Mouse (Mus musculus): ENCODE measurements around the gene Entpd2. TPM values are rescaled to one million over a fixed set of nuclear protein-coding genes. Genes with fewer than 3 reads are reported as not detected.

The Entpd2 gene
- 21.4 and 46.8 TPM in 2 replicates for polyA plus RNA-seq (2021; fragmentation: Nextera tagmentation)
- long read RNA-seq, experiment 1, transcript Entpd2-201 (9 exons, 1,935 nt) = major isoform, 43 of 48 reads
- long read RNA-seq, experiment 1, partial matches to known transcripts = 1 of 48 reads
- long read RNA-seq, experiment 1, other reads (novel, unspliced or antisense) = 4 of 48 reads
- long read RNA-seq, experiment 2, transcript Entpd2-201 (9 exons, 1,935 nt) = major isoform, 90 of 108 reads
- long read RNA-seq, experiment 2, partial matches to known transcripts = 5 of 108 reads
- long read RNA-seq, experiment 2, other reads (novel, unspliced or antisense) = 11 of 108 reads

DNA sequence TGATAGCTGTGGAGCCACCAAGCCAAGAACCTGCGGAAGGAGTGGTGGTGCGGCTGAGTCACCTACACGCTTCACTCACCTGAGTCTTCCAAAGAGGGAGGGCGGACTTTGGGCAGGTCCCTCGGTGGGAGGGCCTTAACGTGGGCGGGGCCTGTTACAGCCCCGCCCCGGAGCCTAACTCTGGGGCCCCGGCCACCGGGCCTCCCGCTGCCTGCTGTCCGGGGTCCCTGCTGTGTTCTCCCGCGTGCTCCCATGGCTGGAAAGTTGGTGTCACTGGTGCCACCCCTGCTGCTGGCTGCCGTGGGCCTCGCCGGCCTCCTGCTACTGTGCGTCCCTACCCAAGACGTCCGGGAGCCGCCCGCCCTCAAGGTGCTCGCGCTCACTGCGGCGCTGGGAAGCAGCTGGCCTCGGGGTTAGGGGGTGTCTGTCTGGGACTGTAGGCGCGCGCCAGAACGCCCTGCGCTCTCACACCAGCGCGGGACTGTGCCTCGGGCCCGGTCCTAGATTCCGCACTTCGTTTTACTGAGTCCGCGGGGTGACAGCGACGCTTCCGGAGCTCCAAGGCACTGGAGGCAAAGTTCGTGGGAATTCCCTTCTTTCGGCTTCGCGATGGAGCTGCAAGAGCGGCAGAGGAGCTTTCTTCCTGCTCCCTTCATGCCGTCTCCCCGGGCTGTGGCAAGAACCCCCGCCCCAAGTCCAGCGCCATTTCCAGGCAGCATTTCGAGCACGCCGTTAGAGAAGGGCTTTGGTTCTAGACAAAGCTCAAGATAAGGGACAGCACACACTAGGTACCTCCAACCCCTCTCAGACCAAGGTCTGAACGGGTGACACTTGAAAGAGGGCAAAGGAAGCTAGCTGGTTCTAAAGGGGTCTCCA, at the start of gene Entpd2:
Gene Entpd2 (plus strand): TSS at position 154 of the 876 bp plus-strand sequence.

DNA sequence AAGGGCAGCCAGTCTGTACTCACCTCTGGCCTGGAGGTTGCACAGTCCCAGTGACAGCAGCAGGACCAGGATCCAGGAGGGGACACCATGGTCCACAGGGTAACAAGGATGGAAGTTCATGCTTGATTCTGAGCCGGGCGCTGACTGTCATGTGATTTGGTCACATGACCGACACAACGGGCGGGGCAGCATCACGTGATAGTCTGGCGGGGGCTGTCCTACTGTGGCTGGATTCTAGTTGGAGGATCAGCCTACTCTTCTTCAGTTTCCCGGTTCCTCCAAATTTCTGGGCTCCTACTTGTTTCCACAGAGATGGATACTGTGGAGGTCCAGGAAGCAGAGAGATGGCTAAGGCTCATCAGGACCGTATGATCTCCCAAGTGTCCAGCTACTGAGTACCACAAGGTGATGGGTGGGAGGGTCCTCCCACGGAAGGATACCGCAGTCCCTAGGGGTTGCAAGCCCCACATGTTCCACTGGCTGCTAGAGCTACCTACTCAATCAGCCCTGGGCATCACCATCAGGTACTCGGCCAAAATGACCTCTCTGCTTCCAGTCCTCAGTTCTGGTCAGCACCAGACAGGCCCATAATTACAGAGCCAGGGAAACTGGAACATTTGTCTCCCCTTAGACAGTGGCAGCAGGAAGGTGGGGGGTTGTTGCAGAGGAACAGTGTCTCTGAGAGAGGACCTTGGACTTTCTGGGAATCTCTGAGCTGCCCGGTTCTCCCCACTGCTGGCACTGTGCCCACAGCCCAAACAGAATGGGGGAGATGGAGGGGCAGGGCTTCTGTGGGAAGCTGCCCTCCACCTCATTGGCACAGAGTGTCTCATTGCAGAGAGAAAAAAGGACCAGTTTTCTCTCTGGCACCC, 39.2 kb upstream of the Entpd2 start, which contains the start of gene Dpp7:
Gene Dpp7 (minus strand): TSS at position 152 of the 872 bp plus-strand sequence.

GRCm38 (mm10) chr2:25365091-25365761, 30.4 kb upstream of the Entpd2 start, which contains the start of gene Uap1l1:
Gene Uap1l1 (minus strand): TSS chr2:25365682.

DNA sequence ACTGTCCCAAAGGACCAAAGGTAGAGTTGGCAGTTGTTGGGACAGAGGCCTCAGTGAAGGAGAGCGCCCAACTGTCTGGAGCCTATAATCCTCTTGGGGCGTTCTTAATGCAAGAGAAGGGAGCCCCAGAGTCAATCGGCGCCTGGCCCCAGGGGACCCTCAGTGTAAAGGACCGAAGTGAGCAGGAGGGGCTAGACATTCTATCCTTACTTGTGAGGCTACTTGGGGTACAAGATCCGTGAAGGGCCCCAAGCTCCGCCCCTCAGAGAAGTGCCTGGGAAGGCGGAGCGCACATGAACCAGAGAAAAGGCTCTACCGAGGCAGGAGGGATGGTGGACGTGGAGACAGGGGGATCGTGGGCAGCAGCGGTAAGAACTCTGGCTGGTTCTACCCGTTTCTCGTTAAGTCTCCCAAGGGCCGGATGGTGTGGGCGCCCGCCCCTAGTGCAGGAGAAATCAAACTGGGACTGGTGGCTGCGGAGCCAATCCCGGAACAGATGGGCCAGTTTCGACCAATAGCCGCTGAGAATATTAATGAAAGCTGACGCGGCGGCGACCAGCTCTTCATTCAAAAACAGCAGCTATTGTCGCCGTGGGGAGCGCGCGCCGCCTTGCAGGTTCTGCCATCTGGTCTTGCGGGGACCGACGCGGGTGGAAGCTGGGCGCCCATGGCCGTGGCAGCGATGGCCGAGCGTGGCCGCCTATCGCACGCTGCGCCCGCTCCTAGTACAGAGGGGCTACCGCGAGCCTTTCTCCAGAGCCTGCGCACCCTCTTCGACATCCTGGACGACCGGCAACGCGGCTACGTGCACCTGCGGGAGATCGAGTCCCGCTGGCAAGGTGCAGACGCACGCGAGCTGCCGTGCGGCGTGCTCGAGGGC, 23.7 kb upstream of the Entpd2 start, which contains the start of gene Sapcd2:
Gene Sapcd2 (plus strand): TSS at position 558 of the 880 bp plus-strand sequence.

DNA sequence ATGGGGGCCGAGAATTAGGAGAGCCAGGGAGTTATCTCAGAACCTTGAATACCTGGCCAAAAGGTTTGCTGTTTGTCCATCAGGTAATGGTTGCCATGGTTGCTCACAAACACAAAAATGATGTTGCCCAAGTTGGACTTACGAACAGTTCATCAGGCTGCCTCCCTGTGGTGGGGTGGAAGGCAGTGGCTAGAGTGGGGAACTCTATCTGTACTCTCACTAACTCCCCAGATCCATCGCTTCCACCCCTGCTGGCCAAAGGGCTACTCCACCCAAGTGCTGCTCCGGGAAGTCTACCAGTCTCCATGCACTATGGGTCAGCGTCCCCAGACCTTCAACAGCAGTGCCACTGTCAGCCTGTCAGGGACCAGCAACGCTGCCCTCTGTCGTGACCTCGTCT, 3.4 kb downstream of the Entpd2 start, which contains the start of gene Npdc1:
Gene Npdc1 (plus strand): TSS at position 301 of the 400 bp plus-strand sequence.

DNA sequence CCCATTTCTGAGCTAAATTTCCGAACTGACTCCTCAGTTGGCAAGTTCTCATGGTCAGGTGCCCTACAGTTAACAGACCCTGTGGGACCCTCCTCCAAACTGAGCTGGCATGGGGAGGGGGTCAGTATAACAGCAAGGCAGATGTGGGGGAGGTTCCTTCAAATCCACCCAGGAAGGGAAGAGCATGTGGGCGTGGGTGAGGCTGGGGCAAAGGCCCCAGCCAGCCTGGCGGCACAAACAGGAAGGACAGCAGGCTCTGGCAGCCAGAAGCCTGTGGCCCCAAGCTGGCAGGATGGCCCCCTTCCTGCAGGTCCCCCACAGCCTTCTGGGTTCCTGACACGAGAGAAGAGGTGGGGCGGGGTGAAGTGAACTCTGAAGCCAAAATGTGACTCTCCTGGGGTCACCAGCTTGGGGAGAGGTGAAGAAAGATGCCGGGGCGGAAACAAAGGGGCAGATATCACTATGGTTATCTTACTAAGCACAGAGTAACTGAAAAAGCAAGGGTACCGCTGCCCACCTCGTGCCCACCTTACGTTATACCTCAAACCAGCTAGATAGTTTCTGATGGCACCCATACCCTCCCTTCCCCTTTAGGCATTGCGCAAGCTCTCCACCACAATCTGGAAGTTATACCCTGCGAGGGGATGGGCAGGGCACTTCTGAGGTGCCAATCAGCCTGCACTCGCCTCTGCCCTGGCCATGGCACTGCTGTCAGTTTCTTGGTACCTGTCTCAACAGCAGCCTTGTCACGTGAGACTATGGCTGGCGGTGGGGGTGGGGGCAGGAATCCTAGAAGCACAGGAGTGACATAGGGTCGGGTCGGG, 27.1 kb downstream of the Entpd2 start, which contains the start of gene Fut7:
Gene Fut7 (plus strand): TSS at position 681 of the 824 bp plus-strand sequence.

GRCm38 (mm10) chr2:25428442-25429236, 33.0 kb downstream of the Entpd2 start, which contains the start of gene Abca2:
Gene Abca2 (plus strand): TSS chr2:25428703.

Small RNA genes within 50 kb of the gene (microRNA-seq; reads per million reads assigned to microRNA genes)
- 10.1 reads per million, percentile 32 among the genes with 10 or more reads in this experiment for gene Mir3087

Other genes with a start within 250 kb of the Entpd2 start
- 3.4 and 5.2 TPM in 2 replicates for gene Nrarp, start 215.1 kb upstream of the Entpd2 start, polyA plus RNA-seq (2021; fragmentation: Nextera tagmentation)
- gene Tor4a, start 199.0 kb upstream of the Entpd2 start, polyA plus RNA-seq (2021; fragmentation: Nextera tagmentation) = 2.4 and 3.3 TPM in 2 replicates
- gene Nelfb, start 184.4 kb upstream of the Entpd2 start, polyA plus RNA-seq (2021; fragmentation: Nextera tagmentation) = 32.7 and 34.5 TPM in 2 replicates
- gene Stpg3, start 181.2 kb upstream of the Entpd2 start, polyA plus RNA-seq (2021; fragmentation: Nextera tagmentation) = not detected in 2 replicates
- 12.9 and 15.7 TPM in 2 replicates for gene Fam166a, start 177.1 kb upstream of the Entpd2 start, polyA plus RNA-seq (2021; fragmentation: Nextera tagmentation)
- gene Tubb4b, start 171.2 kb upstream of the Entpd2 start, polyA plus RNA-seq (2021; fragmentation: Nextera tagmentation) = 531 and 583 TPM in 2 replicates
- 0.45 TPM in 2 replicates for gene Slc34a3, start 161.5 kb upstream of the Entpd2 start, polyA plus RNA-seq (2021; fragmentation: Nextera tagmentation)
- not detected in 2 replicates for gene Rnf224, start 159.1 kb upstream of the Entpd2 start, polyA plus RNA-seq (2021; fragmentation: Nextera tagmentation)
- gene Rnf208, start 153.6 kb upstream of the Entpd2 start, polyA plus RNA-seq (2021; fragmentation: Nextera tagmentation) = 52.0 and 62.6 TPM in 2 replicates
- not detected in 2 replicates for gene Cysrt1, start 153.4 kb upstream of the Entpd2 start, polyA plus RNA-seq (2021; fragmentation: Nextera tagmentation)
- gene AL732309.1, start 149.0 kb upstream of the Entpd2 start, polyA plus RNA-seq (2021; fragmentation: Nextera tagmentation) = 0.79 and 1.6 TPM in 2 replicates
- gene Tmem203, start 140.4 kb upstream of the Entpd2 start, polyA plus RNA-seq (2021; fragmentation: Nextera tagmentation) = 30.8 and 34.2 TPM in 2 replicates
- 12.5 and 13.7 TPM in 2 replicates for gene Tprn, start 133.3 kb upstream of the Entpd2 start, polyA plus RNA-seq (2021; fragmentation: Nextera tagmentation)
- gene Ssna1, start 123.4 kb upstream of the Entpd2 start, polyA plus RNA-seq (2021; fragmentation: Nextera tagmentation) = 76.5 and 79.6 TPM in 2 replicates
- 32.4 and 34.4 TPM in 2 replicates for gene Anapc2, start 123.4 kb upstream of the Entpd2 start, polyA plus RNA-seq (2021; fragmentation: Nextera tagmentation)
- not detected in 2 replicates for gene Tmem210, start 107.7 kb upstream of the Entpd2 start, polyA plus RNA-seq (2021; fragmentation: Nextera tagmentation)
- gene Lrrc26, start 106.0 kb upstream of the Entpd2 start, polyA plus RNA-seq (2021; fragmentation: Nextera tagmentation) = 0.26 and 0.28 TPM in 2 replicates
- gene Grin1, start 76.7 kb upstream of the Entpd2 start, polyA plus RNA-seq (2021; fragmentation: Nextera tagmentation) = 101 and 125 TPM in 2 replicates
- gene Man1b1, start 63.5 kb upstream of the Entpd2 start, polyA plus RNA-seq (2021; fragmentation: Nextera tagmentation) = 13.0 and 18.8 TPM in 2 replicates
- 17.5 and 27.1 TPM in 2 replicates for gene Dpp7, start 39.5 kb upstream of the Entpd2 start, polyA plus RNA-seq (2021; fragmentation: Nextera tagmentation)
- gene Uap1l1, start 30.2 kb upstream of the Entpd2 start, polyA plus RNA-seq (2021; fragmentation: Nextera tagmentation) = 26.0 and 26.4 TPM in 2 replicates
- 2.3 and 2.4 TPM in 2 replicates for gene Sapcd2, start 23.6 kb upstream of the Entpd2 start, polyA plus RNA-seq (2021; fragmentation: Nextera tagmentation)
- 292 and 359 TPM in 2 replicates for gene Npdc1, start 3.5 kb downstream of the Entpd2 start, polyA plus RNA-seq (2021; fragmentation: Nextera tagmentation)
- 0.06 and 0.20 TPM in 2 replicates for gene Fut7, start 27.4 kb downstream of the Entpd2 start, polyA plus RNA-seq (2021; fragmentation: Nextera tagmentation)
- 33.0 and 34.1 TPM in 2 replicates for gene Abca2, start 32.8 kb downstream of the Entpd2 start, polyA plus RNA-seq (2021; fragmentation: Nextera tagmentation)
- 0.70 and 9.1 TPM in 2 replicates for gene Clic3, start 61.0 kb downstream of the Entpd2 start, polyA plus RNA-seq (2021; fragmentation: Nextera tagmentation)
- 111 and 116 TPM in 2 replicates for gene Paxx, start 65.2 kb downstream of the Entpd2 start, polyA plus RNA-seq (2021; fragmentation: Nextera tagmentation)
- 2,394 and 5,724 TPM in 2 replicates for gene Ptgds, start 74.2 kb downstream of the Entpd2 start, polyA plus RNA-seq (2021; fragmentation: Nextera tagmentation)
- gene Lcn12, start 98.0 kb downstream of the Entpd2 start, polyA plus RNA-seq (2021; fragmentation: Nextera tagmentation) = not detected in 2 replicates
- gene Fbxw5, start 104.9 kb downstream of the Entpd2 start, polyA plus RNA-seq (2021; fragmentation: Nextera tagmentation) = 124 and 134 TPM in 2 replicates
- gene C8g, start 105.8 kb downstream of the Entpd2 start, polyA plus RNA-seq (2021; fragmentation: Nextera tagmentation) = 1.8 and 2.0 TPM in 2 replicates
- 9.9 and 10.3 TPM in 2 replicates for gene Traf2, start 151.1 kb downstream of the Entpd2 start, polyA plus RNA-seq (2021; fragmentation: Nextera tagmentation)
- 801 and 843 TPM in 2 replicates for gene Edf1, start 162.0 kb downstream of the Entpd2 start, polyA plus RNA-seq (2021; fragmentation: Nextera tagmentation)
- 25.8 and 27.1 TPM in 2 replicates for gene Mamdc4, start 179.0 kb downstream of the Entpd2 start, polyA plus RNA-seq (2021; fragmentation: Nextera tagmentation)
- 151 and 165 TPM in 2 replicates for gene Phpt1, start 179.3 kb downstream of the Entpd2 start, polyA plus RNA-seq (2021; fragmentation: Nextera tagmentation)
- gene Ajm1, start 185.9 kb downstream of the Entpd2 start, polyA plus RNA-seq (2021; fragmentation: Nextera tagmentation) = 13.5 and 18.7 TPM in 2 replicates
- gene Rabl6, start 212.6 kb downstream of the Entpd2 start, polyA plus RNA-seq (2021; fragmentation: Nextera tagmentation) = 58.2 and 69.1 TPM in 2 replicates
- gene Ccdc183, start 221.8 kb downstream of the Entpd2 start, polyA plus RNA-seq (2021; fragmentation: Nextera tagmentation) = 0.83 and 1.1 TPM in 2 replicates
- 44.7 and 48.2 TPM in 2 replicates for gene Tmem141, start 226.1 kb downstream of the Entpd2 start, polyA plus RNA-seq (2021; fragmentation: Nextera tagmentation)
- 0.33 and 0.40 TPM in 2 replicates for gene Fcna, start 232.2 kb downstream of the Entpd2 start, polyA plus RNA-seq (2021; fragmentation: Nextera tagmentation)